Mouse (Mus musculus) hindbrain, embryonic 10.5 days (tissue): ENCODE measurements around the gene Ints1. TPM values are rescaled to one million over a fixed set of nuclear protein-coding genes. Genes with fewer than 3 reads are reported as not detected.
"Not testable (repeated sequence)": the region's sequence is repeated elsewhere in the genome, so short reads cannot be mapped to it uniquely, and the experiment has no call there.

Experiments used
- DNase-seq: peaks from one replicate; pipeline ENCODE4 v3.0.0-alpha.2; 2017; ENCODE audit warnings: low spot score
- H3K27ac ChIP-seq: fragments of 300-500 bp; sonication (generic); 2 replicates; pipeline ENCODE4 v1.5.1; 2016; ENCODE audit warnings: mild to moderate bottlenecking, moderate library complexity
- H3K27me3 ChIP-seq: fragments of 300-500 bp; sonication (generic); 2 replicates; pipeline ENCODE4 v1.6.1; 2016; ENCODE audit warnings: mild to moderate bottlenecking; ENCODE audit not compliant: poor library complexity, insufficient read depth, severe bottlenecking
- H3K36me3 ChIP-seq: fragments of 300-500 bp; sonication (generic); 2 replicates; pipeline ENCODE4 v1.6.1; 2016; ENCODE audit warnings: mild to moderate bottlenecking, moderate library complexity
- H3K4me1 ChIP-seq: fragments of 300-500 bp; sonication (generic); replicated peaks from 2 replicates; pipeline ENCODE4 v1.6.1; 2016; ENCODE audit warnings: mild to moderate bottlenecking
- H3K4me3 ChIP-seq: fragments of 300-500 bp; sonication (generic); 2 replicates; pipeline ENCODE4 v1.5.1; 2016; ENCODE audit warnings: mild to moderate bottlenecking, moderate library complexity
- H3K9me3 ChIP-seq: fragments of 300-500 bp; sonication (generic); 2 replicates; pipeline ENCODE4 v1.6.1; 2016; ENCODE audit warnings: mild to moderate bottlenecking, moderate library complexity
- WGBS: fragments of 180-500 bp; shearing (Covaris S2); methylation state at CpG from one replicate; pipeline ENCODE4 v1.1.7; 2016; 5-methylcytosine and 5-hydroxymethylcytosine counted together
- polyA plus RNA-seq: library from polyadenylated mRNA; unstranded; fragments of >200 nt; fragmentation: Nextera tagmentation; extraction: Ambion mirVana; gene quantifications from 2 replicates; pipeline ENCODE4 v1.2.1, GENCODE M21; 2016

Ints1 gene
- polyA plus RNA-seq, 1 experiment from 2014 or later, result 34.8 TPM

DNA sequence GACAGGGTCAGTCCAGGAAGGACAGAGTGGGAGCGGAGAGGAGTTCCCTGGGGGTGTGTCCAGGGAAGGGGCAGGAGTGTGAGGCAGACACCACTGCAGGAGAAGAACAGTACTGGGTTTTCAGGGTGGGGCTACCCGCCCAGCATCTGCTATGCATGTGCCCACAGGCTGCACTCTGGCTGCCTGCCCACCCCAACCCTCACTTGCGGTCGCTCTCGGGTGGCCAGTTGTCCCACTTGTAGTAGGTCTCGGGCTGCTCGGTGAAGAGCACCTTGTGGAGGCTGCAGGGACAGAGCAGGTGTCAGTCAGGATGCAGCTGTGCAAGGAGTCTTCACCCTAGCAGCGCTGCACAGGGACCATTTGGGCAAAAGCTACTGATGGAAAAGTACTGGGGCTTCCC, 7.3 kb downstream of the Ints1 start:
- H3K9me3 ChIP-seq, result no peaks in the 10 kb centered on the region
- peaks cover 100% of the 10 kb centered on the region for H3K36me3 ChIP-seq
- 95% methylated on average over 8 of the region's 8 CpGs for WGBS
- DNase-seq, result no peak
- no peaks in the 10 kb centered on the region for H3K4me1 ChIP-seq
- no peak overlapping the region for H3K4me3 ChIP-seq
- H3K27me3 ChIP-seq, result no peaks in the 10 kb centered on the region
- no peak overlapping the region for H3K27ac ChIP-seq

DNA sequence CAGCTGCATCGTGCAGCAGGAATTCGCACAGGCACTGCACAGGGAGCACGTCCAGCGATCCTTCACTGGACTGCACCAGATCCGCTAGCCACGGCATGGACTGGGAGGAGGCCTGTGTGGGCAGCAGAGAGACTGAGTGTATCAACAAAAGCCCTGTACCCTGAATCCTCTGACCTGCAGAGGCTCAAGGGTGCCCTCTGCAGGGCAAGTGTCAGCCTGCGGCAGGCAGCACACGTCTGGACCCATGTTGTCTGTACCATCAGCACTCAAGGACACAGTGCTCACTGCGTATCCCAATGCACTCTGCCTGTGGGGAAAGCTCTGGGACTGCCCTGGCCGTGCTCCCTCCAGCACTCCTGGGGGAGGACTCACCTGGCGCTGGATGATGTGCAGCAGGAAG, 11.2 kb downstream of the Ints1 start:
- H3K36me3 ChIP-seq, result peaks cover 100% of the 10 kb centered on the region
- no peaks in the 10 kb centered on the region for H3K27me3 ChIP-seq
- peak; percentile 20 for DNase-seq
- no peaks in the 10 kb centered on the region for H3K9me3 ChIP-seq
- 77% methylated on average over 11 of the region's 11 CpGs for WGBS
- no peak overlapping the region for H3K27ac ChIP-seq
- H3K4me1 ChIP-seq, result no peaks in the 10 kb centered on the region
- H3K4me3 ChIP-seq, result no peak overlapping the region

DNA sequence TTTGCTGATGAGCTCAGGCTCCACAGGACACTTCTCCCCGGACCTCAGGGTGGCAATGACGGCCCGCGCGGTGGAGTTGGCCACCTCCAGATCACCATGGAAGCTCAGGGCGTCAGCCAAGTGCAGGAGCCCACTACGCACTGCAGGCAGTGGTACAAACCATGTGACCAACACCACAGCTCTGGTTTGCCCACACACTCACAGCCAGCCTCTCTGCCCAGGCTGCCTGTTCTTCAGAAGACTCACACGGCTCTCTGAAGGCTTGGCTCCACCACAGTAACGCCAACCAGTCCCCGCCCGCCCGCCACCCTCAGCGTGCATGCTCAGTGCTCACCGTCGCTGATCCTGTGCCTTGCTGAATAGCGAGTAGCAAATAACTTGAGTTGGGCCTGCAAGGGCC, 17.4 kb downstream of the Ints1 start:
- DNase-seq, result no peak
- no peak overlapping the region for H3K27ac ChIP-seq
- H3K36me3 ChIP-seq, result peaks cover 100% of the 10 kb centered on the region
- no peaks in the 10 kb centered on the region for H3K4me1 ChIP-seq
- H3K27me3 ChIP-seq, result no peaks in the 10 kb centered on the region
- H3K4me3 ChIP-seq, result no peak overlapping the region
- 88% methylated on average over 16 of the region's 16 CpGs for WGBS
- no peaks in the 10 kb centered on the region for H3K9me3 ChIP-seq

DNA sequence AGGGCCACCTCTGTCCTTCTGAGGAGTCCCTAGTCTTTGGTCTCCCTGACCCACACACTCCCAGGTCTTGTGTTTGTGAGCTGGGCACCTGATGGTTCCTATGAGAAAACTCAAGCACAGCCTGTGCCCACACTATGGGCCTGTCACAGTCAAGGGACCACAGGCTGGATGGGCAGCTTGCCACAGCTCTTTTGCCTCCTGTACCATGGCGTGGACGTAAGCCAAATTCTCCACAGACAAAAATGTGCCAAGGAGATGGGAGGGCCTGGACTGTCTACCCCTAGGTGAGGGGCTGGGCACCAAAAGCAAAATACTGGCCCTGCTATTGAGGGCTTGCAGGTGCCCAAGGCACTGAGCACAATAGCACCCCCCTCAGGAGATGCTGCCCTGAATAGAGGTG, 18.9 kb downstream of the Ints1 start:
- Histone ChIP-seq H3K27me3 (no peaks in the 10 kb centered on the region), H3K27ac (no peak overlapping the region), H3K4me1 (no peaks in the 10 kb centered on the region), H3K36me3 (peaks cover 100% of the 10 kb centered on the region), H3K4me3 (no peak overlapping the region), H3K9me3 (no peaks in the 10 kb centered on the region)
- 95% methylated on average over 2 of the region's 2 CpGs for WGBS
- no peak for DNase-seq

DNA sequence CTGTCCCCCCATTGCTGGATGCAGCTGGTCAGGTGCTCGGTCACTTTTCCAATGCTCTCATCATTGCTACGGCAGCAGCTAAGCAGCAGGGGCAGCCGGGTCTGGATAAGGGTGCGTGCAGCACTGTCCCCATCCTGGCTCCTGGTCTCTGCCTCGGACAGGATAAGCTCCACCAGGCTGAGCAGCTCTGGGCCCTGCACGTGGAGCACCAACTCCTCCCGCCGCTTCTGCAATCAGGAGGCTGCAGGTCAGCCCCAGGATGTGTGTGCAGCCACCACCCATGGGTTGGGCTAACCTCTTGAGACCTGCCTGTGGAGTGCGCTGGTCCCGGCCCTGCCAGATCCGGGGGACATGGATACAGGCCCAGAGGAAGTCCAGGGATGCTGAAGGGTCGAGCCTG, 19.3 kb downstream of the Ints1 start:
- no peaks in the 10 kb centered on the region for H3K27me3 ChIP-seq
- peaks cover 100% of the 10 kb centered on the region for H3K36me3 ChIP-seq
- no peak overlapping the region for H3K4me3 ChIP-seq
- no peaks in the 10 kb centered on the region for H3K9me3 ChIP-seq
- H3K27ac ChIP-seq, result no peak overlapping the region
- DNase-seq, result no peak
- H3K4me1 ChIP-seq, result no peaks in the 10 kb centered on the region
- WGBS, result 90% methylated on average over 12 of the region's 12 CpGs

DNA sequence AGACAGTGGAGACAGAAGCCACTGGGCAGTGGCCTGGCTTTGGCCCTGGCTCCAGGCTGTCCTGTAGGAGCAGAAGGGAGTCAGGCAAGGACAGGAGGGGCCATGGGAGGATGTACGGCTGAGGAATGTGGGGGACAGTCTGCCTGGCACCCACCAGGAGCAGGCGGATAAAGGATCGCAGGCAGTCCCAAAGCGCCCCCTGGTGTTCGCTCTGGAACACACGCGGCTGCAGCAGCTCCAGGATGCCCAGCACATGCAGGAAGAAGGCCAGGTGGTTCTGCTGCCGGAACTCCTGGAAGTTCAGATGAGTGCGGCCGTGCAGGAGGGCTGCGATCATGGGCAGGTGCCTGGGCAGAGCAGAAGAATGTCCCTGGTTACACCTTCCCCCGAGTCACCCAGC, 20.7 kb downstream of the Ints1 start:
- H3K36me3 ChIP-seq, result peaks cover 98% of the 10 kb centered on the region
- H3K4me3 ChIP-seq, result no peak overlapping the region
- H3K4me1 ChIP-seq, result no peaks in the 10 kb centered on the region
- no peaks in the 10 kb centered on the region for H3K9me3 ChIP-seq
- 38% methylated on average over 12 of the region's 12 CpGs for WGBS
- 0 out of 2 replicates have a peak, but pooled peaks cover 3% of the 10 kb centered on the region for H3K27me3 ChIP-seq
- H3K27ac ChIP-seq, result no peak overlapping the region
- DNase-seq, result peak; percentile 61

DNA sequence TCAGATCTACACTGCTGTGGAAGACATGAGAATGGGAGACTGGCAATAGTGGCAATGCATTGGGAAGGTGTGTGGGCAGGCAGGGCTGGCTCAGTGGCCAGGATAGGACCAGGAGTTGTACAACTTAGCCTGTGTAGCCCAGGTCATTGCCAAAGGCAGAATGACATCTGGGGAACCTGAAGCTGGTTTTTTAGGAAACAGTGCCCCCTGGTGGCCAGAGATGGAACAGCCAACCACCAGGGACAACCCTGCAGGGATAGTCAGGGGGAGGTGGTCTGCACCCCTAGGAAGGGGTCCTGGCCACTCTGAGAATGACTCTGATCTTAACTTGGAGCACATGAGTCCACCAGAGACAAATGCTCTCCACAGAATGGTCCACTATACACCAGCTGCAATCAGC, 24.9 kb downstream of the Ints1 start:
- no peaks in the 10 kb centered on the region for H3K9me3 ChIP-seq
- no peaks in the 10 kb centered on the region for H3K4me1 ChIP-seq
- DNase-seq, result peak; percentile 78
- H3K4me3 ChIP-seq, result no peak overlapping the region
- peaks cover 19% of the 10 kb centered on the region; the same call in 1 of the 2 replicates for H3K27me3 ChIP-seq
- H3K27ac ChIP-seq, result no peak overlapping the region
- peaks cover 57% of the 10 kb centered on the region for H3K36me3 ChIP-seq

DNA sequence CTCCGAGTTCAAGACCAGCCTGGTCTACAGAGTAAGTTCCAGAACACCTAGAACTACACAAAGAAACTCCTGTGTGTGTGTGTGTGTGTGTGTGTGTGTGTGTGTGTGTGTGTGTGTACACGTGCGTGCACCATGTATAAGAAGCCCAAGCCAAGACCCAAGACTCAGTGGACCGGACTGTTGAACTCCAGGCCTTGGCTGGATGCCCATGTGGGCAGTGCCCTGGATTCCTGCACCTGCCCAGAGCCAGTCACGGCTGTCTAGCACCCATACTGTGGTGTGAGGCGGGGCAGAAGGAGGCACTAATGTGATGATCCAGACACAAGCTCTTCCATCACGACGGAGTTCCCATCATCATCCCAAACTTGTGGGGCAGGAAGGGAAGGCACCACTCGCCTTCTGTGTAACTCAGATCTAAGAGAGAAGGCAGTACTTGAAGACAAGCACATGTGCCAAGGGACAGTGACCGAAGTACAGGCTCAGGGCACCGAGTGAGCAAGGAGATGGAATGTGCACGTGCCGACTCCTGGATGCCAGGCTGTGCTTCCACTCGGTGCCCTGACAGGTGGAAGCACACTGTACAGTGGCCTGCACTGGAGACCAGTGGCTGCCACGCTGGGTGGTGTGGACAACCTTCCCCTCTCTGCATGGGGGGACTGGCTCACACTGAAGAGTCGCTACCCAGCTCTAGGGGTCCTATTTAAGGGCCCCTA, 25.9 kb downstream of the Ints1 start:
- DNase-seq, result no peak
- 87% methylated on average over 16 of the region's 16 CpGs for WGBS
- H3K27ac ChIP-seq, result no peak overlapping the region; the same call in 1 of the 2 replicates
- peaks cover 19% of the 10 kb centered on the region; the same call in 1 of the 2 replicates for H3K27me3 ChIP-seq
- H3K9me3 ChIP-seq, result no peaks in the 10 kb centered on the region
- no peaks in the 10 kb centered on the region for H3K4me1 ChIP-seq
- H3K4me3 ChIP-seq, result no peak overlapping the region
- peaks cover 48% of the 10 kb centered on the region for H3K36me3 ChIP-seq

DNA sequence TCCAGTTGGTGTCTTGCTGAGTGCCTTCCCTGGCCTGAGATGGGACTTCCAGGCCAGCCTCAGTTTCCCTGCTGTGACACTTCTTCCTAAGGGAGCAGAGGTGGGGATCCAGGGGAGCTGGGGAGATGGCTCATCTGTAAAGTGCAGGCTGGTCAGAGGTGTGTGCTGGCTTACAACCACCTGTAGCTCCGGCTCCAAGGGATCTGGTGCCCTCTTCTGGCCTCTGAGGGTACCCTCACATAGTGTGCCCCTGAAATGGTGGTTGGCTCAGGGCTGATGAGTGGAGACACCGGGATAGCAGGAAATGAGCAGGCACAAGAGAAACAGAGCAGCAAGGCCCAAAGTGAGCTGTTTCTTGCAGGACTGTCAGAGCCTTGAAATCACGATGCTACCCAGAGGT, 29.7 kb downstream of the Ints1 start:
- DNase-seq, result peak; percentile 65
- WGBS, result 7% methylated on average over 3 of the region's 3 CpGs

DNA sequence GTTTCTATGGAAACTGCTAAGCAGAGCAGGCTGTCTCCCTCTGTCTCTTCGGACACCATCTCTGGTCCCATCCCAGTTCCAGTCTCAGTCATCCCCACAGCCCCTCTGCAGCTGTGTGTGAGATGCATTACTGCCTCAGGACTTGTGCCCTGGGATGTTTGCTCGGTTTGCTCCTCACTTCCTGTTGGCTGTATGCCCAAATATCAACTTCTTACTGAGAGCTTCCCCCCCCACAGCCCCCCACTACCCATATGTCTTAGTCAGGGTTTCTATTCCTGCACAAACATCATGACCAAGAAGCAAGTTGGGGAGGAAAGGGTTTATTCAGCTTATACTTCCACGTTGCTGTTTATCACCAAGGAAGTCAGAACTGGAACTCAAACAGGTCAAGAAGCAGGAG, 32.8 kb downstream of the Ints1 start:
- H3K9me3 ChIP-seq, H3K36me3 ChIP-seq, H3K27ac ChIP-seq, DNase-seq, H3K4me1 ChIP-seq, H3K4me3 ChIP-seq: not testable (repeated sequence)
- 68% methylated on average over 3 of the region's 3 CpGs for WGBS
- peaks cover 19% of the 10 kb centered on the region for H3K27me3 ChIP-seq

More for the DNA sequence above, 29.7 kb downstream of the Ints1 start:
- Histone ChIP-seq H3K4me1 (no peaks in the 10 kb centered on the region), H3K9me3 (no peaks in the 10 kb centered on the region), H3K27me3 (peaks cover 19% of the 10 kb centered on the region; the same call in 1 of the 2 replicates), H3K4me3 (no peak overlapping the region), H3K27ac (no peak overlapping the region), H3K36me3 (peaks cover 10% of the 10 kb centered on the region)

DNA sequence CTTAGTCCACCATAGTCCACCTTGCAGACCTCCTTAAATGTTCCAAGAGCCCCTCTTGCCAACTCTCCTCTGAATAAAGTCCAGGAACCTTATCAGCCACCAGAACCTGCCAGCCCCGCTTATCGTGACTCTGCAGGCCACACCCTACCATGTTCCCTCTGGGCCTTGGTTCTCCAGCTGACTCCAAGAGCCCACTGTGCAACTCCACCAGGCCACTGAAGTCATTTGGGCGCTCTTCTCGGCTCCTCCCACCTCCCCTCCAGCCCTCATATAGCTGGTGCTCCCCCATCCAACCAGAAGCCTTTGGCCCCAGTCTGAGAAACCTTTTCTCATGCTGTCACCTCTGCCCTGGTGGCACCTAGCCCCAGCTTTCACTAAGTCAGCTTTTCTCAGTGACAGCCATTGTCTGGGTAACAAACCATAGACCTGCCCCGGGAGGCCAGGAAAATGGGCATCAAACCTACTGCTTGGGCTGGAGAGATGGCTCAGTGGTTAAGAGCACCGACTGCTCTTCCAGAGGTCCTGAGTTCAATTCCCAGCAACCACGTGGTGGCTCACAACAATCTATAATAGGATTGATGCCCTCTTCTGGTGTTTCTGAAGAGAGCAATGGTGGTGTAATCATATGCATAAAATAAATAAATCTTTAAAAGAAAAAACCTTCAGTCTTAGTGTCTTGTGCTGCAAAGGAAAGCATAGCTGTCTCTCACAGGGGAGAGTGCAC, 36.7 kb downstream of the Ints1 start:
- no peak for DNase-seq
- peaks cover 48% of the 10 kb centered on the region for H3K27me3 ChIP-seq
- H3K4me1 ChIP-seq, result peaks cover 33% of the 10 kb centered on the region
- H3K36me3 ChIP-seq, result no peaks in the 10 kb centered on the region
- H3K4me3 ChIP-seq, result no peak overlapping the region
- no peak overlapping the region for H3K27ac ChIP-seq
- no peaks in the 10 kb centered on the region for H3K9me3 ChIP-seq
- WGBS, result 75% methylated on average over 7 of the region's 7 CpGs

DNA sequence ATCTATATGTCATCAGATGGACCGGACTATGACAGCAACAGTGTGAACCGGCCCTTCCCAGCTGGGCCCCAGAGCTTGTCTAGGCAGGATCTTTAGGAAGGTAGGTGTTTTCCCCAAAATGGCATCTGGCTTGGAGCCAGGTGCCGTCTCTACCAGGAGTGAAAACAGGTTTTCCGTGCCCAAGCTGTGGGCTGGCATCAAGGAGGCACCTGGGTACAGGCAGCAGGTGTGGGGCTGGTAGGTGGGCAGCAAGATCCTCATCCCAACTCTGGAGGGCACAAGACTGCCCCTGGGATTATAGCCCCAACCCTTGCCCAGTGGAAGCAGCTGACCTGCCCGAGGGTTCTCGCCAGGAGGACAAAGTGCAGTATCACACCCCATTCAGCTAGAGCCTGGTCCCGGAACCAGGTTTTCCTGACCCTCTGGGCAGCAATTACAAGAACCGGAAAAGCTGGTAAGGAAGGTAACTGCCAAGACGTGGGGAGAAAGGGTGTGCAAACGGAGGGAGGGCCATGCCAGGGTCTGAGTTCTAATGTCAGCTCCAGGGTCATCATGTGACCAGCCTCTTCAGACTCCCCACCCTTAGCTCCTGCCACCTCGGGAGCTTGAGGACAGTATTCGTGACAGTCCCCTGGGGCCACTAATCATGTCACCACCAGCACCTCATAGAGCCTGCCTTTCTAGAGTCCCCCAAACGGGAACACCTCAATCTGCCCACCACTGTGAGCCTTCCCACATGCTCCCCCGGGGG, 37.5 kb downstream of the Ints1 start:
- DNase-seq, result no peak
- H3K9me3 ChIP-seq, result no peaks in the 10 kb centered on the region
- no peaks in the 10 kb centered on the region for H3K36me3 ChIP-seq
- peak overlapping the region; percentile 0; the same call in 1 of the 2 replicates for H3K27ac ChIP-seq
- H3K4me1 ChIP-seq, result peaks cover 36% of the 10 kb centered on the region
- H3K27me3 ChIP-seq, result peaks cover 56% of the 10 kb centered on the region
- H3K4me3 ChIP-seq, result no peak overlapping the region
- 82% methylated on average over 14 of the region's 14 CpGs for WGBS

DNA sequence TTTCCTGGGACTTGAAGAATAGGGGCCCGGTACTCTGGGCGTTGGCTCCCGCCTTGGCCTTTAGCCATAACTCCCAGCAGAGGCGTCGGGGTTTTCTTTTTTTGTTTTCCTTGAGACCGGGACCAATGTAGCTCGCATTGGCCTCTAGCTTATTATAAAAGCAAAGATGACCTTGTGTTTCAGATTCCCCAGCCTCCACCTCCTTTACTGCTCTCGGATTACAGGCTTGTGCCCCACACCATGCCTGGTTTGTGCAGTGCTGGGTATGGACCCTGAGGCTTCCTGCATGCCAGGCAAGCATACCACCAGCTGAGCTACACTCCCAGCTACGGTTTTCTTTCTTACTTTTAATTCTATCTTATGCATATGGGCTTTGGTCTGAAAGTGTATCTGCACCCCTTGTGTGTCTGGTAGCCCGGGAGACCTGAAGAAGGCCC, 39.0 kb downstream of the Ints1 start:
- Histone ChIP-seq H3K27me3 (peaks cover 62% of the 10 kb centered on the region), H3K36me3 (no peaks in the 10 kb centered on the region), H3K27ac (peak overlapping the region; percentile 79), H3K4me3 (peak overlapping the region; percentile 59), H3K4me1 (peaks cover 49% of the 10 kb centered on the region), H3K9me3 (no peaks in the 10 kb centered on the region)
- no peak for DNase-seq
- 14% methylated on average over 10 of the region's 10 CpGs for WGBS
